Mouse (Mus musculus) brain, embryonic 14.5 days (tissue): Measurements from ENCODE around the gene Apol7c.
"Not testable (repeated sequence)": the region's sequence is repeated elsewhere in the genome, so short reads cannot be mapped to it uniquely, and the experiment has no call there.

Experiments
- CTCF ChIP-seq: fragments of 200-500 bp; IDR thresholded peaks from 2 replicates; pipeline ENCODE4 v1.5.1; 2012; ENCODE audit warnings: inconsistent platforms, mild to moderate bottlenecking, moderate library complexity, borderline replicate concordance; ENCODE audit not compliant: insufficient read depth, insufficient read length; ENCODE audit errors: extremely low read depth
- POLR2A ChIP-seq: fragments of 200-500 bp; IDR thresholded peaks from 2 replicates; pipeline ENCODE4 v1.6.1; 2012; ENCODE audit warnings: mild to moderate bottlenecking, inconsistent platforms, borderline replicate concordance; ENCODE audit not compliant: poor library complexity, insufficient read depth, insufficient read length, severe bottlenecking; ENCODE audit errors: extremely low read depth

GRCm38 (mm10) chr15:77507966-77508365 lies 25.1 kb downstream of the Apol7c start, which contains the start of gene Apol11a:
- not testable (repeated sequence) for TF ChIP-seq CTCF, POLR2A
